Mouse (Mus musculus) spleen, postnatal 4 days (tissue): ENCODE data around the gene Cbx7.

ENCODE experiments used
- DNase-seq, 2 experiments: peaks; one replicate each; pipeline ENCODE4 v3.0.0; 2022; ENCODE audit warnings: low spot score in 2 of 2

The Cbx7 gene

GRCm38 (mm10) chr15:80001601-80002000, 30.7 kb upstream of the Cbx7 start:
- DNase-seq, result no peak

GRCm38 (mm10) chr15:80000694-80001093, 29.8 kb upstream of the Cbx7 start:
- DNase-seq, result no peak

- DNase-seq, result no peak
These were observed 27.1 kb upstream of the Cbx7 start for GRCm38 (mm10) chr15:79997988-79998387.

DNA sequence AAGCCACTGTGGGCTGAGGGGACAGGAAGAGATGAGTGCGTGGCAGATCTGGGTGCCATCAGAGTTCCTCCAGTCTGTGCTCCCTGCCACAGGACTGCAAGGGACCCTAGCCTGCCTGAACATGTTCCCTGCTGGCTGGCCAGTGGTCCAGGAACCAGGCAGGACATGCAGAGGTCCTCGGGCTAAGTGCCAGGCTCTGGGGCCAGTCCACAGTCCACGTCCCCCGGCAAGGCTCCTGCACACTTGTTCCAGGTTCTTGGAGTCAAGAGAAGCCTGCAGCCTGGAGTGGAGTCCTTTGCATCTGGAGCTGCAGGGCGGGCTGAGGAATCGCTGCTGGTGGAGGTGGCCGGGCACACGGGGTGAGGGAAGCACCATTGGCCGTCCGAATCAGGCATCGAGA, 25.9 kb upstream of the Cbx7 start:
- no peak for DNase-seq

GRCm38 (mm10) chr15:79995552-79995951, 24.6 kb upstream of the Cbx7 start:
- no peak for DNase-seq

- no peak for DNase-seq
These were observed 23.6 kb upstream of the Cbx7 start for GRCm38 (mm10) chr15:79994566-79994965.

- no peak for DNase-seq
These were observed 15.3 kb upstream of the Cbx7 start for GRCm38 (mm10) chr15:79986182-79986581.

DNA sequence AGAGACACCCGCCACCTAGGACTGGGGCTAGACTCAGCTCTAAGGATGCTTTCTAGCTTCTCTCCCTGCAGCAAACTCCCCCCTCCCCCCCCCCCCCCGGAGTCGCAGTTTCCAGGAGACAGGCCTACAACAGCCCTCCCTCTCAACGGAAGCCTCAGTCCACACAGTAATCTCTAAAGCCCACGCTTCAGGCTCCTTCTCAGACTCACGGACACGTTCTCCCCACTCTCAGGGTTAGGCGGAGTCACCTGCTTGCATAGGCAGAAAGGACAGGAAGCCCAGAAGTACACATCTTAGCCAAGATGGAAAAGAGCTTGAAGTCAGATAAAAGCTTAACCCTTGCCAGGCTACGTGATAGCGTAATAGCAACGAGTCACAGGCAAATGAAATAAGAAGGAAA, 14.6 kb upstream of the Cbx7 start:
- no peak for DNase-seq

- DNase-seq, result no peak
These were observed 13.2 kb upstream of the Cbx7 start for GRCm38 (mm10) chr15:79984152-79984551.

DNA sequence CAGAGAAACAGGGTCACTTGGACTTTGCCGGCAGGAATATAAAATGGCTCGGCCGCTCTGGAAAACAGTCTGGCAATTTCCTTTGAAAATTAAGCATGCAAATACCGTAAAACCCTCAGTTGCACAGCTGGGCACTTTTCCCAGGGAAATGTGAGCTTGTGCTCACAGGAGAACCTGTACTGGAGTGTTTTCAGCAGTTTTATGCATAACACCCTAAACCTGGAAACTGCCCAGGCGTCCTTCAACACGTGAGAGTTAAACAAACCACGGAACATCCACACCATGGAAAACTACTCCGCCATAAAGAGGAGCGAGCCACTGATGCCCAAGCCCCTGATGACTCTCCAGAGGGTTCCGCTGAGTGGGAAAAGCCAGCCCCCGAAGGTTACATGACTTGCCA, 9.8 kb upstream of the Cbx7 start:
- DNase-seq, result no peak

DNA sequence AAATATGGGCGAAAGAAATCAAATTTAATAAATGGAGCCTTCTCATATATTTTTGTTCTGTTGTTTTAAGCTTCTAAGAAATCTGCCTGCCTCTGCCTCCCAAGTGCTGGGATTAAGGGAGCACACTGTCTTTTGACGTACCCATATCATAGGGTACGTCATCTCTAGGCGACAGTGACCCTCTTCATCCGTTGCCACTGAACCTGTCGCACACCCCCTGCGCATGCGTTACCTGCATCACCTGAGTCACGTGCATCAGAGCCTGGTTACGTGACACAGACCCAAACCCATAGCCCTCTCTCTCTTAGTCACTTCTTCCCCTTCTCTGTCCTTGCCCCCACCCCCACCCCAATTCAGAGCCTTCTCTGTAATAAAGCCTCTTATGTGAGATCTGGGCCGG, 1.3 kb upstream of the Cbx7 start:
- no peak for DNase-seq

DNA sequence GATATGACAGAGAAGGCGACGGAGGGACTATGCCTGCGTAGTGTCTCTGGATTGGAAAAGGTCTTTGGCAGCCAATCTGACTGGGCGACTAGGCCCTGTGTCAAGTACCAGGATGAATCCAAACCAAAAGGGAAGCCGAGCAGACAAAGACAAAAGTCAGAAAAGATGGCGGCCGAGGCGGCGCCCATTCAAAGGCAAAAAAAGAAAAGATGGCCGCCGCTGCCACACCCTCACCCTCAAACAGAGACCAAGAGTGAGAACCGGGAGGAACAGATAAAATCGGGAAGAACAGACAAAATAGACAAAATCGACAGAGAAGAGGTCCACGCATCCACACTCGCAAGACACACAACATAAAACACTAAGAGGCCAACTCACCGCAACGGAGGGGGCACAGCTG, 428 bp downstream of the Cbx7 start:
- DNase-seq, result no peak

GRCm38 (mm10) chr15:79967346-79967745, 3.6 kb downstream of the Cbx7 start:
- DNase-seq, result no peak

GRCm38 (mm10) chr15:79964376-79964775, 6.5 kb downstream of the Cbx7 start:
- DNase-seq, result no peak

GRCm38 (mm10) chr15:79962661-79963060, 8.3 kb downstream of the Cbx7 start:
- DNase-seq, result no peak

- DNase-seq, result no peak
These were observed 9.5 kb downstream of the Cbx7 start for GRCm38 (mm10) chr15:79961366-79961921.

DNA sequence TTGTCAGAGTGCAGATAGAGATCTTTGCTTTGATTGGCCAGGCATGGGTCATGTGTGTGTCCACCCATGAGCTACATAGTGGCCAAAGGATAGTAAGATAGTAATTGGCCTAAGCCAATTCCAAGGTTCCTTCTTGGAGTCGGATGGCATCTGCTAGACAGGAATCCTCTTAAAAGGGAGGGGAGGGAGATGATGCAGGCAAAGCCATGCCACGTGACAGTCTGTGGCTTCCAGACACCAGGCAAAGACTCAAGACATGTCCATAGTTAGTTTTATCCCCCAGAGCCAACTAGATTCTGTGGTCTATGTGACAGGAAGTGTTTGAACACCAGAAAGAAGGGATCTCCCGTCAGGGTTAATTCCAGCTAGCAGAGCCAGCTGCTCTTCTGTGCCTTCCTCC, 12.5 kb downstream of the Cbx7 start:
- DNase-seq, result no peak

GRCm38 (mm10) chr15:79956559-79956958, 14.4 kb downstream of the Cbx7 start:
- no peak for DNase-seq

DNA sequence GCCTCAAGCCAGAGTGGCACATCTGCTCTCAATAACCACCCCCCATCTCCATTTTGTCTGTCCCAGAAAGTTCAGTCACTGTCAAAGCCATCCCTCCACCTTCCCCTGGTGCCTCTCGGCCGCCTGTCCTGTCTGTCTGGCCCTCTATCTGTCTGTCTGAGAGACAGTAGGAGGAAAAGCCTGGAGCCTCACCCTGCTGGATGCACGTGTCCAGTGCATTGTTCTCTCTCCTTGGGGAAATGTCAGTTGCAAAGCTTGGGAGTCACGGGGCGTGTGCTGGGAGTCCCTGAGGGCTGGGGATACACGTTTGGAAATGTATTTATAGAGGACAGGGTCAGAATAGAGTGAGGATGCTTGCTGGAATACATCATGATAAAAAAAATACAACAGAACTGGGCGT, 17.4 kb downstream of the Cbx7 start:
- no peak for DNase-seq

DNA sequence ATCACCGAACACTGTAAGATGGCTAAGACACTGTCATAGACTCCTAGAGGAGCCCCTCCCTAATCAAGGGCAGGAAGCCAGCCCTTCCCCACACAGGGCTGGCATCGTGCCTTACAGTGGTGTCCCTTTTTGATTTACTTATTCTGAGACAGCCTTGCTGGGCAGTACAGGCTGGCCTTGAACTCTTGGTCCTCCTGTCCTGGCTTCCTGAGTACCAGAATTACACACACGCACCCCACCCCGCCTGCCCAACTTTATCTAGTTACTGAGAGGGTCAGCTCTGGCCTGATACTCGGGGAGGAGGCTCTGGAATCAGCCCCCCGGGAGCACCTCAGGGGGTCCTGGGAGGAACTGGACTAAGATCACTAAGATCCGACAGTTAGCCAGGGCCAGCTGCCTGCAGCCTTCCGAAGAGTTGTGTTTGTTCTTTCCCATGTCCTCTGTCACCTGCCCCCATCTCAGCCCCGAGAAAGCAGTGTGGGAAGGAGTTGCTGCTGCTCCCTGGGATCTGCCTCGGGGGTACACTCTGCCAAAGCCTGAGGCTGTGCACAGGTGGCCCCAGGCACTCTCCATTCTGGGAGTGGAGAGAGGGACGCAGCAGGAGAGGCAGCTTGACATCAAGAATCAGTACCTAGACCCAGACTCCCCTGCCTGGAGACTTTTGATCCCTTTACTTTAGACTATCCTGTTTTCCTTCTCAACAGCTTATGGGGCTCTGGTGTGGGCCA, 18.3 kb downstream of the Cbx7 start:
- DNase-seq, result no peak

DNA sequence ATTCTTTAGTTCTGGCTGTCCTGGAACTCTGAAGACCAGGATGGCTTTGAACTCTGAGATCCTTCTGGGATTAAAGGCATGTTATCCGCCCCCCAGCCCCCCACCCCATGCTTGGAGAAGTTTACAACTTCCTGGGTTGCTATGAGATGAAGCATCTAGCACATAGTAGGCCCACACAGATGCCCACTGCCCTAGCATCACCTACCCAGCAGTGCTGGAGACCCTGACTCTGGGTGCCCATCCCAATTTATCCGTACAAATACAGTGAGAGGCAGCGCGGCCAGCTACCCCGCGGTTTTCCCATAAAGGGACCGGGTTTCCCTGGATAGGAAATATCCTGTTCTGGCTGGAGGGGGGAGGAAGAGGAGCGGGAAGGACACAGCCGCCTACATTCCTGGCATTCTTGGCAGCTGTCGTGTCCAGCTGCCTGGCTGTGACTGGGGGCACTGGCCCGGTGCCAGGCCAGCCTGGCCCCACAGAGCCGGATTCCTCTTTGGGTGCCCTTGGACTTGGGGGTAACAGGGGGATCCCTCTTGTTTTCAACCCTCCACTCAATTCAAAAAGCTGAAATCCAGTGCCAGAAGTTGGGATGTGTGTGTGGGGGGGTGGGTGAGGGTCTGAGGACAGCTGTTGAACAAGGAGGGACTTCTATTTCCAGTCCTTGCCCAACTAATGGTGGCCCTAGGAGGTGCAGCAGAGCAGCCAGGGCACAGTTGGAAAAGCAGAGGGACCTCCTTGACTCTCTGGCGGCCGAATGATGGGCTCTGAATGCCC, 19.0 kb downstream of the Cbx7 start:
- no peak for DNase-seq

GRCm38 (mm10) chr15:79951226-79951625, 19.7 kb downstream of the Cbx7 start:
- DNase-seq, result no peak
